Mouse (Mus musculus) midbrain, embryonic 13.5 days (tissue): ENCODE measurements around the gene Shisa2. TPM values are rescaled to one million over a fixed set of nuclear protein-coding genes. Genes with fewer than 3 reads are reported as not detected.

Experiments used
- ATAC-seq: fragments of 200-750 bp; cut with Nextera tagmentation; 2 replicates; pipeline ENCODE4 v1.8.0; 2017; ENCODE audit warnings: mild to moderate bottlenecking, moderate TSS enrichment, moderate library complexity
- H3K27ac ChIP-seq: fragments of 300-500 bp; sonication (generic); 2 replicates; pipeline ENCODE4 v1.5.1; 2015; ENCODE audit warnings: inconsistent platforms, mild to moderate bottlenecking, moderate library complexity
- H3K27me3 ChIP-seq: fragments of 300-500 bp; sonication (generic); 2 replicates; pipeline ENCODE4 v1.6.1; 2015; ENCODE audit warnings: mild to moderate bottlenecking, inconsistent platforms
- H3K36me3 ChIP-seq: fragments of 300-500 bp; sonication (generic); 2 replicates; pipeline ENCODE4 v1.6.1; 2015; ENCODE audit warnings: mild to moderate bottlenecking, inconsistent platforms
- H3K4me1 ChIP-seq: fragments of 300-500 bp; sonication (generic); replicated peaks from 2 replicates; pipeline ENCODE4 v1.6.1; 2015; ENCODE audit warnings: inconsistent platforms
- H3K4me2 ChIP-seq: fragments of 300-500 bp; sonication (generic); replicated peaks from 2 replicates; pipeline ENCODE4 v1.6.1; 2015; ENCODE audit warnings: moderate library complexity, mild to moderate bottlenecking, inconsistent platforms
- H3K4me3 ChIP-seq: fragments of 300-500 bp; sonication (generic); replicated peaks from 2 replicates; pipeline ENCODE4 v1.5.1; 2015; ENCODE audit warnings: mild to moderate bottlenecking, inconsistent platforms
- H3K9ac ChIP-seq: fragments of 300-500 bp; sonication (generic); replicated peaks from 2 replicates; pipeline ENCODE4 v1.6.1; 2015; ENCODE audit warnings: mild to moderate bottlenecking, inconsistent platforms
- H3K9me3 ChIP-seq: fragments of 300-500 bp; sonication (generic); 2 replicates; pipeline ENCODE4 v1.6.1; 2016; ENCODE audit warnings: mild to moderate bottlenecking, inconsistent platforms
- WGBS: fragments of 180-500 bp; shearing (Covaris S2); methylation state at CpG from one replicate; pipeline ENCODE4 v1.1.7; 2015; 5-methylcytosine and 5-hydroxymethylcytosine counted together
- polyA plus RNA-seq: library from polyadenylated mRNA; unstranded; fragments of >200 nt; fragmentation: Nextera tagmentation; extraction: Ambion mirVana; gene quantifications from 2 replicates; pipeline ENCODE4 v1.2.1, GENCODE M21; 2015

Shisa2 gene
- polyA plus RNA-seq, 1 experiment from 2014 or later = 6.2 TPM

- ATAC-seq = no peak
- no peak overlapping the region for H3K4me2 ChIP-seq
Measured at GRCm38 (mm10) chr14:59633988-59634387, 8.9 kb downstream of the Shisa2 start.

GRCm38 (mm10) chr14:59638906-59639703 is 14.0 kb downstream of the Shisa2 start:
- no peaks in the 10 kb centered on the region for H3K27me3 ChIP-seq
- H3K4me1 ChIP-seq = peaks cover 17% of the 10 kb centered on the region
- no peak overlapping the region for H3K4me2 ChIP-seq
- no peaks in the 10 kb centered on the region for H3K9me3 ChIP-seq
- no peak for ATAC-seq
- H3K4me3 ChIP-seq = no peak overlapping the region
- H3K9ac ChIP-seq = no peak overlapping the region
- H3K36me3 ChIP-seq = no peaks in the 10 kb centered on the region
- 71% methylated on average over 7 of the region's 7 CpGs for WGBS
- no peak overlapping the region for H3K27ac ChIP-seq

More at GRCm38 (mm10) chr14:59633988-59634387, 8.9 kb downstream of the Shisa2 start:
- Histone ChIP-seq H3K36me3 (peaks cover 9% of the 10 kb centered on the region), H3K4me3 (no peak overlapping the region), H3K9me3 (no peaks in the 10 kb centered on the region), H3K4me1 (no peaks in the 10 kb centered on the region), H3K9ac (no peak overlapping the region), H3K27me3 (peaks cover 6% of the 10 kb centered on the region), H3K27ac (no peak overlapping the region)
- WGBS = 80% methylated on average over 9 of the region's 9 CpGs

GRCm38 (mm10) chr14:59641856-59642255 is 16.7 kb downstream of the Shisa2 start:
- WGBS = 52% methylated on average over 5 of the region's 5 CpGs
- no peak overlapping the region for H3K4me3 ChIP-seq
- H3K9ac ChIP-seq = no peak overlapping the region
- no peaks in the 10 kb centered on the region for H3K36me3 ChIP-seq
- peaks cover 3% of the 10 kb centered on the region; the same call in 1 of the 2 replicates for H3K27me3 ChIP-seq
- peaks cover 17% of the 10 kb centered on the region for H3K4me1 ChIP-seq
- H3K9me3 ChIP-seq = no peaks in the 10 kb centered on the region
- H3K27ac ChIP-seq = no peak overlapping the region
- ATAC-seq = 0 out of 2 replicates have a peak, but pooled peaks have one; percentile 34
- H3K4me2 ChIP-seq = no peak overlapping the region

DNA sequence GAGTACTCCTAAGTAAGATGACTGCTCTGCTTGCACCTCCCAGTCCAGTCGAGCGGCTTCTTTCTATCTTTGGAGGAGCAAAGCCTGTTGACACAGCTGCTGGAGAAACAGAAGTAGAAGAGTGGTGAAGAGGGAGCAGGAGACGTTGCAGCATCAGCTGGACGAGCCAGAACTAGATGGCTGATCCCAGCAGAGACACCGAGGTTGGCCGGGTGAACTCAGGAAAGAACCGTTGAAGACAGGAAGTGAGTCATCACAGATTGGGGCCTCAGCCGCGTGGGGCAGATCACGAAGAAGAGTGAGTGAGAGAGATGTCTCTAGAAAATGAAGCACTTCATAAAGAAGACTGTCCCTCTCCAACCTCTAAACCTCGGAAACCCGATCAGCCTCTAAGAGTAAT is 18.5 kb downstream of the Shisa2 start:
- 80% methylated on average over 12 of the region's 12 CpGs for WGBS
- Histone ChIP-seq H3K27me3 (peaks cover 3% of the 10 kb centered on the region; the same call in 1 of the 2 replicates), H3K4me2 (no peak overlapping the region), H3K36me3 (no peaks in the 10 kb centered on the region), H3K9ac (no peak overlapping the region), H3K4me1 (peaks cover 17% of the 10 kb centered on the region), H3K27ac (no peak overlapping the region), H3K9me3 (no peaks in the 10 kb centered on the region), H3K4me3 (no peak overlapping the region)
- ATAC-seq = no peak

DNA sequence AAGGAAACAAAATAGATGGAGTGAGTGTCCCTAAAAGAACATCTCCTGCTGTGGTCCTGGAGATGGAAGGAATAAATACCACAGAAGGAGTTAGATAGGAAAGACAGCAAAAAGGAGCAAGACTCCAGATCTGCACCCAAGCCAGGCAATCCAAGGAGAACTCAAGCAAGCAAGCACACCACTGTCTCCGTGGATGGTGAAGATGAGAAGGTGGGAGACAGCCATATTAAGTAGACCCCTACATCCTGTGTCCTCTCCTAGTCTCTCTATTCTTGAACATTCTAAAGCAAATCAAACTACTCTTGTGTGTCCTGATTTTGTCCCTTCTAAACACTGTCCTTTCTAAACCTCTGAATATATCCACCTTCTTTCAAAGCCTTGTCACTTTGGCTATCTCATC is 19.1 kb downstream of the Shisa2 start:
- no peaks in the 10 kb centered on the region for H3K9me3 ChIP-seq
- peaks cover 17% of the 10 kb centered on the region for H3K4me1 ChIP-seq
- 84% methylated on average over 1 of the region's 1 CpGs for WGBS
- H3K4me3 ChIP-seq = no peak overlapping the region
- H3K9ac ChIP-seq = no peak overlapping the region
- H3K36me3 ChIP-seq = no peaks in the 10 kb centered on the region
- ATAC-seq = no peak
- peaks cover 3% of the 10 kb centered on the region; the same call in 1 of the 2 replicates for H3K27me3 ChIP-seq
- H3K27ac ChIP-seq = no peak overlapping the region
- H3K4me2 ChIP-seq = no peak overlapping the region

GRCm38 (mm10) chr14:59644896-59645295 is 19.8 kb downstream of the Shisa2 start:
- H3K9ac ChIP-seq = no peak overlapping the region

GRCm38 (mm10) chr14:59646826-59647697 is 22.0 kb downstream of the Shisa2 start:
- Histone ChIP-seq H3K4me3 (no peak overlapping the region), H3K36me3 (no peaks in the 10 kb centered on the region), H3K27ac (no peak overlapping the region), H3K27me3 (peaks cover 3% of the 10 kb centered on the region; the same call in 1 of the 2 replicates), H3K4me2 (no peak overlapping the region), H3K4me1 (peaks cover 7% of the 10 kb centered on the region), H3K9ac (no peak overlapping the region), H3K9me3 (no peaks in the 10 kb centered on the region)
- WGBS = 79% methylated on average over 16 of the region's 16 CpGs
- ATAC-seq = no peak

More at GRCm38 (mm10) chr14:59644896-59645295, 19.8 kb downstream of the Shisa2 start:
- Histone ChIP-seq H3K9me3 (no peaks in the 10 kb centered on the region), H3K4me2 (no peak overlapping the region), H3K27me3 (peaks cover 3% of the 10 kb centered on the region; the same call in 1 of the 2 replicates), H3K4me1 (peaks cover 14% of the 10 kb centered on the region), H3K36me3 (no peaks in the 10 kb centered on the region), H3K4me3 (no peak overlapping the region), H3K27ac (no peak overlapping the region)
- ATAC-seq = no peak
- 78% methylated on average over 3 of the region's 3 CpGs for WGBS

GRCm38 (mm10) chr14:59648611-59649010 is 23.5 kb downstream of the Shisa2 start:
- Histone ChIP-seq H3K27ac (no peak overlapping the region), H3K9ac (no peak overlapping the region), H3K4me3 (no peak overlapping the region), H3K27me3 (peaks cover 3% of the 10 kb centered on the region; the same call in 1 of the 2 replicates), H3K36me3 (no peaks in the 10 kb centered on the region), H3K4me2 (no peak overlapping the region), H3K4me1 (no peaks in the 10 kb centered on the region), H3K9me3 (no peaks in the 10 kb centered on the region)
- ATAC-seq = no peak
- WGBS = 82% methylated on average over 10 of the region's 10 CpGs

GRCm38 (mm10) chr14:59649337-59649736 is 24.2 kb downstream of the Shisa2 start:
- H3K4me1 ChIP-seq = no peaks in the 10 kb centered on the region
- 81% methylated on average over 6 of the region's 6 CpGs for WGBS
- no peak overlapping the region for H3K27ac ChIP-seq
- no peaks in the 10 kb centered on the region for H3K36me3 ChIP-seq
- H3K4me2 ChIP-seq = no peak overlapping the region
- no peak overlapping the region for H3K9ac ChIP-seq
- no peak overlapping the region for H3K4me3 ChIP-seq
- no peak for ATAC-seq
- H3K9me3 ChIP-seq = no peaks in the 10 kb centered on the region
- H3K27me3 ChIP-seq = peaks cover 3% of the 10 kb centered on the region; the same call in 1 of the 2 replicates

- Histone ChIP-seq H3K27ac (no peak overlapping the region), H3K4me1 (no peaks in the 10 kb centered on the region), H3K36me3 (no peaks in the 10 kb centered on the region), H3K4me2 (no peak overlapping the region), H3K27me3 (no peaks in the 10 kb centered on the region), H3K9me3 (no peaks in the 10 kb centered on the region), H3K4me3 (no peak overlapping the region), H3K9ac (no peak overlapping the region)
- no peak for ATAC-seq
- 85% methylated on average over 6 of the region's 6 CpGs for WGBS
Measured at GRCm38 (mm10) chr14:59656591-59656990, 31.5 kb downstream of the Shisa2 start.

DNA sequence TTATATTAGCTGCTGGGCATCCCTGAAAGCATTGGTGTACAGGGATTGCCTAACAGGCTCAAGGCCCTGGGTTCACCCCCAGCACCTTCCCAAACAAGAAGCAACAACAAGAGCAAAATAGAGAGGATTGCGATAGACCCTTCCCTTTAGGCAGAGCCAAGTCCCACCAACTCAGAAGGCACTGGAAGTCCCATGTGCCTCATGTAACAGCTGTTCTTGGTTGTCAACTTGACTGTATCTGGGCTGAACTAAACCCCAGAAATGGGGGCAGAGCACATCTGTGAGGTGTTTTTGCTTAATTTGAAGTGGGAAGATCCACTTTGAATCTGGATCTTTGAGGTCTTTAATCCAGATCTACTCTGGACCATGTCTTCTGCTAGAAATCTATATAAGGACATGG is 32.0 kb downstream of the Shisa2 start:
- ATAC-seq = no peak
- WGBS = 97% methylated on average over 1 of the region's 1 CpGs
- Histone ChIP-seq H3K27ac (no peak overlapping the region), H3K4me2 (no peak overlapping the region), H3K9me3 (no peaks in the 10 kb centered on the region), H3K9ac (no peak overlapping the region), H3K4me1 (no peaks in the 10 kb centered on the region), H3K36me3 (no peaks in the 10 kb centered on the region), H3K4me3 (no peak overlapping the region), H3K27me3 (no peaks in the 10 kb centered on the region)
